Mouse (Mus musculus): ENCODE data around the gene Gcm1.

- no peak for TF ChIP-seq POLR2A (IDR thresholded peaks at IDR 0.05; ENCODE audit: low read depth, low read length)
- no peak for TF ChIP-seq CTCF (conservative IDR thresholded peaks at IDR 0.05; ENCODE audit: insufficient read depth, insufficient read length, low read depth, low read length)
Measured at GRCm38 (mm10) chr9:78105501-78105932, 53.8 kb downstream of the Gcm1 start.
